ENCODE assay signal across 14 mouse cellular contexts in the genomic region with DNA sequence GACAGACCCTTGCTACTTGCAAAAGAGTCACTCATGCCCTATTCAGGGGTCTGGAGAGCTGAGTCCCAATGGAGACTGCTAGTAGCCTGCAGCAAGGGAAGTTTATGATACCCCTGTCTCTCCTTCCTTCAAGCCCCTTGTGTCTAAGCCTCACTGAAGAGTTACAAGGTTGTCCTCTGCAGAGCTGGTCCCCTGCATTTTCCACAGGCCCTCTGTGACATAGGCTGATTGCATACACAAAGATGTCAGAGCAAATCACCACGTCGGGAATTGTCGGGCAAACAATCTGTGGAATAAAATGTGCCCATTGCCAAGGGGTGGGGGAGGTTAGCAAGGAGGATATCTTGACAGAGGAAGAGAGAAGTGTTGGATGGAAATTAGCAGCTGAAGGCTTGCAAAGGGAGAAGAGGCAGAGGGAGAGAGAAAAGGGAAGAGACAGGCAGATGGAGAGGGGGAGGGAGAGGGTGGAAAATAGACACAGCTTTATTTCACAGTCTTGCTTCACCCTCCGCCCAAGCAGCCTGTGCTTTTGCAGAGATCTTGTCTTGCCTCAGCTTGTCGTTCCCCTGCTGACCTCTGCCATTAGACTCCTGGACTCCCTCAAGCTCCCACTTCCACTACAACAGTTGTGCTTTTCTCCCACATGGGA.
DNase-seq lines count a peak whose midpoint lies in the region; ATAC-seq and TF ChIP-seq lines count a peak whose summit lies in the region.
"Had no signal": no experiment of that assay in that cellular context is flagged by ENCODE, and none has a peak within 500 bp of the region (broad histone marks: within the 10 kb centered on the region; RNA-seq: fewer than 3 reads in every experiment).

No protein-coding gene starts in this region.

- no peaks in the 10 kb centered on the region for H3K36me3 ChIP-seq in lung, postnatal 0 days (ENCODE audit: insufficient read depth, low read length)
- H3K36me3 ChIP-seq: limb, embryonic 12.5 days; midbrain, embryonic 12.5 days; stomach, embryonic 15.5 days had no signal

- DNase-seq in cerebellum, postnatal 25 days, result peak; percentile 26 to 28
- no peak for DNase-seq in cerebellum, adult 9-10 months
- DNase-seq in lung, postnatal 0 days (ENCODE audit: low spot score), result peak; percentile 77
- DNase-seq in lung, postnatal 36 days, result no peak
- DNase-seq in left cerebral cortex, adult 18-20 months (ENCODE audit: low spot score in 2 of 2), result peak; percentile 71 to 76
- peak; percentile 23 for DNase-seq in right cerebral cortex, postnatal 4 days
- no peak for DNase-seq in B cell, adult 2 months
- no peak for DNase-seq in heart, postnatal 36 days
- DNase-seq: adrenal gland, postnatal 25 days; gastrocnemius, postnatal 14 days had no signal

- no peak overlapping the region for H3K4me3 ChIP-seq in lung, postnatal 0 days (ENCODE audit: low read depth, low read length)
- H3K4me3 ChIP-seq: limb, embryonic 12.5 days; midbrain, embryonic 12.5 days; stomach, embryonic 15.5 days had no signal

- no peak overlapping the region for H3K4me2 ChIP-seq in lung, postnatal 0 days (replicated peaks; ENCODE audit: low read depth, low read length)
- H3K4me2 ChIP-seq: hindbrain, embryonic 14.5 days; limb, embryonic 12.5 days; midbrain, embryonic 12.5 days; stomach, embryonic 15.5 days had no signal

- TF ChIP-seq CTCF in lung, postnatal 0 days (IDR thresholded peaks at IDR 0.05), result no peak

- ATAC-seq in lung, postnatal 0 days, result peak; percentile 70

- no peak for TF ChIP-seq EP300 in lung, postnatal 0 days (IDR thresholded peaks at IDR 0.05)

- H3K9ac ChIP-seq in lung, postnatal 0 days (replicated peaks; ENCODE audit: low read depth), result no peak overlapping the region
- H3K9ac ChIP-seq: hindbrain, embryonic 14.5 days; limb, embryonic 12.5 days; midbrain, embryonic 12.5 days; stomach, embryonic 15.5 days had no signal

- no peaks in the 10 kb centered on the region for H3K27me3 ChIP-seq in lung, postnatal 0 days (replicated peaks; ENCODE audit: insufficient read depth, low read length)
- H3K27me3 ChIP-seq: limb, embryonic 12.5 days; midbrain, embryonic 12.5 days; stomach, embryonic 15.5 days had no signal

- H3K9me3 ChIP-seq in lung, postnatal 0 days (ENCODE audit: low read length), result no peaks in the 10 kb centered on the region
- H3K9me3 ChIP-seq: limb, embryonic 12.5 days; midbrain, embryonic 12.5 days; stomach, embryonic 15.5 days had no signal

- H3K27ac ChIP-seq in lung, postnatal 0 days (ENCODE audit: low read length), result no peak overlapping the region
- H3K27ac ChIP-seq: hindbrain, embryonic 14.5 days; limb, embryonic 12.5 days; midbrain, embryonic 12.5 days; stomach, embryonic 15.5 days had no signal

- no peaks in the 10 kb centered on the region for H3K4me1 ChIP-seq in lung, postnatal 0 days (ENCODE audit: insufficient read depth, low read depth, low read length)
- H3K4me1 ChIP-seq: midbrain, embryonic 12.5 days; stomach, embryonic 15.5 days had no signal

- WGBS in lung, postnatal 0 days, result 35% methylated on average over 5 of the region's 5 CpGs

- intact Hi-C loops in heart, postnatal 36 days (cut with DNase I), result no loop called here

Comparison
In these comparisons a context has a peak if more than half of its experiments do, and no peak if none do; other contexts are left out.
1. DNase-seq: peak in cerebellum, postnatal 25 days (2 of 2), lung, postnatal 0 days (single experiment), left cerebral cortex, adult 18-20 months (2 of 2) and right cerebral cortex, postnatal 4 days (single experiment); none in cerebellum, adult 9-10 months (single experiment), lung, postnatal 36 days (single experiment), B cell, adult 2 months (0 of 2) and heart, postnatal 36 days (0 of 2).